Mouse (Mus musculus) Patski (cell line): ENCODE results near the gene Add3. TPM values are rescaled to one million over a fixed set of nuclear protein-coding genes. Genes with fewer than 3 reads are reported as not detected.

Experiments used
- ATAC-seq: fragments of 100-300 bp; one replicate; pipeline ENCODE4 v1.8.0; 2021
- CTCF ChIA-PET: fragments of 350-600 bp; sonication (Branson Sonifier 250); formaldehyde crosslinking; loops from one replicate; lab custom pipeline; 2022; ENCODE audit warnings: inconsistent platforms; lab: Charles Lee
- POLR2A ChIA-PET: fragments of 350-600 bp; sonication (Branson Sonifier 250); formaldehyde crosslinking; loops from one replicate; lab custom pipeline; 2022; ENCODE audit warnings: antibody characterized with exemption, inconsistent platforms; lab: Charles Lee
- DNase-seq: peaks from one replicate; pipeline ENCODE4 v3.0.0-alpha.2; 2011; ENCODE audit warnings: low read depth, low spot score
- H3K27me3 ChIP-seq: fragments of 371-371 bp; one replicate; pipeline ENCODE4 v1.5.1; 2021
- CTCF ChIP-seq: fragments of 100-300 bp; IDR thresholded peaks from one replicate; pipeline ENCODE4 v1.5.1; 2021
- in situ Hi-C: fragments of 300-500 bp; cut with MboI; formaldehyde crosslinking; loops from 3 replicates; pipeline ENCODE4 v1.11.1; 2018; ENCODE audit warnings: low pct_unique_long_range_greater_than_20kb, mixed read lengths
- polyA plus RNA-seq: library from polyadenylated mRNA; unstranded; gene quantifications from one replicate; pipeline ENCODE4 v1.2.3, GENCODE M21; 2021

Add3 gene
- polyA plus RNA-seq = 38.4 TPM

- POLR2A ChIA-PET = interaction anchor here (0.7 kb wide), 1 partner anchor 14 kb away, joined by 4 read pairs; no protein-coding TSS in a partner anchor
- TF ChIP-seq CTCF = no peak
- ATAC-seq (no peak), DNase-seq (no peak)
- peaks cover 4% of the 10 kb centered on the region for H3K27me3 ChIP-seq
- CTCF ChIA-PET = interaction anchor here (1.2 to 1.6 kb wide), 2 partner anchors 86 to 132 kb away, joined by 3 read pairs; no protein-coding TSS in a partner anchor
- in situ Hi-C loops = loop anchor here (5.0 kb wide), 1 partner anchor 103 kb away; no protein-coding TSS in a partner anchor
Measured at GRCm38 (mm10) chr19:53140044-53140803, at the start of gene Add3. Gene Add3 (plus strand): TSS chr19:53140443.

GRCm38 (mm10) chr19:53090677-53091076, 49.6 kb upstream of the Add3 start:
- POLR2A ChIA-PET = no interaction called here
- in situ Hi-C loops = no loop called here
- peaks cover 3% of the 10 kb centered on the region for H3K27me3 ChIP-seq
- TF ChIP-seq CTCF = no peak
- CTCF ChIA-PET = interaction anchor here (1.5 kb wide), 1 partner anchor 13 kb away, joined by 3 read pairs; no protein-coding TSS in a partner anchor
- DNase-seq = no peak
- ATAC-seq = no peak

GRCm38 (mm10) chr19:53092251-53092650, 48.0 kb upstream of the Add3 start:
- ATAC-seq (peak; percentile 21), DNase-seq (no peak)
- H3K27me3 ChIP-seq = peaks cover 12% of the 10 kb centered on the region
- POLR2A ChIA-PET = interaction anchor here (0.7 kb wide), 1 partner anchor 25 kb away, joined by 4 read pairs; no protein-coding TSS in a partner anchor
- TF ChIP-seq CTCF = no peak
- in situ Hi-C loops = no loop called here
- CTCF ChIA-PET = interaction anchor here (1.4 to 1.5 kb wide), 2 partner anchors 9 to 46 kb away, joined by 3 to 4 read pairs; no protein-coding TSS in a partner anchor

GRCm38 (mm10) chr19:53093294-53093693, 46.9 kb upstream of the Add3 start:
- no peak for DNase-seq
- no peak for TF ChIP-seq CTCF
- ChIA-PET CTCF (interaction anchor here (1.0 to 1.1 kb wide), 2 partner anchors 15 to 190 kb away, joined by 3 read pairs; no protein-coding TSS in a partner anchor), POLR2A (no interaction called here)
- no peak for ATAC-seq
- H3K27me3 ChIP-seq = peaks cover 12% of the 10 kb centered on the region
- in situ Hi-C loops = no loop called here

DNA sequence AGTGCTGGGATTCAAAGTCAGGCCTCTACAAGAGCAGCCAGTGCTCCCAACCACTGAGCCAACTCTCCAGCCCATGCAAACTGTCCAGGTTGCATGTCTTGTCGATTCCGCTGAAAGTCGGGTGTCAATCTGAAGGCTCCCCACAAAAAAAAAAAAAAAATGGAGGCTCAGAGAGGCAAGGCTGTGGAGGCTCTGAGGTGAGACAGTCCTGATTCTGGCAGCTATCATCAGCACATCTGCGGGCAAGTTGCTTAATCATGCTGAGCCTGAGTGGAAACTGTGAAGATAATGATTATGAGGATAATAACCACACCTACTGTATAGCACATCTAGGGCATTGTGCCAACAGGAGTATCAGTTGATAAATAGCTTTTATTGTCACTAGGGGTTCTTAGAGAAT, 45.6 kb upstream of the Add3 start:
- DNase-seq = no peak
- peaks cover 12% of the 10 kb centered on the region for H3K27me3 ChIP-seq
- CTCF ChIA-PET = interaction anchor here (1.0 to 1.2 kb wide), 2 partner anchors 12 to 13 kb away, joined by 3 to 4 read pairs; no protein-coding TSS in a partner anchor
- in situ Hi-C loops = no loop called here
- TF ChIP-seq CTCF = no peak
- POLR2A ChIA-PET = no interaction called here
- ATAC-seq = no peak

DNA sequence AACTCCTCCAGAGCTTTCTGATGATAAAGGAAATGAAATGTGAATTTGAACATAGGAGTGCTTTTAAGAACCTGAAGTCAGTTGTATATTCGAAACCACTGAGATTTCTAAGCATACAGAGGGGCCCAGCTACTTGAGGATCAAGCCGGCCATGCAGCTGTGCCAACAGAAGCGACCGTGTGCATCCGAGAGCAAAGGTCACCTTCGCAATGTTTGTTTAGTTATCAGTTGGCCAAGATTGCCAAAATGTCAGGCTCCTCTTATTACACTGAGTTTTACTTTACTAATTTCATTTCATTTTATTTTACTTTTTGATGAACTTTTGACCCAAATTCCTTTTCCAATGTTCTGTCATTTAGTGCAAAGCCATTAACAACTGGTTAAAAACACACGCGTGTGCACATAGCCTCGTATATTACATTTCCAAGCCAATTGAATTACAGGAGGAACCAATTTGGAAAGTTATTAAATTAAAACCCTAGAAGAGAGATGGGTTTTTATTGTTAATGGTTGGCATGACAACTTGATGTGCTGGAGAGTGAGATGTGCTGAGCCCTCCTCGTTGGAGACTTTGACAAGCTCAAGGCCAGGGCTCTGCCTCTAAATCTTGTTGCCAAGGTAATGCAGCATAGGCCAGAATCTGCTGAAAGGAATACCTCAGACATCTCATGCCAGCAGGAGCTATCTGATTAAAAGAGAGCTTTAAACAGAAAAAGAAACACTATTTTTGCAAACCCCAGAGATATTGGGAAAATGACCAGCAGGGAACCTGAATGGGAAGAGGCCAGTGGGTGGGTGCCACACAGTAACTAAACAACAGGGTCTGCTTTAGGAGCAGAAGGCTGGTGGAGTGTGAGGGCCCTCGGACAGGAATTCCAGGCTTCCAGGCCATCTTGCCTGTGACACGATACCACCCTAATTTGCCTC, 38.6 kb upstream of the Add3 start:
- H3K27me3 ChIP-seq = peaks cover 5% of the 10 kb centered on the region
- TF ChIP-seq CTCF = no peak
- ATAC-seq = no peak
- DNase-seq = no peak
- in situ Hi-C loops = no loop called here
- ChIA-PET CTCF (interaction anchor here (0.8 to 1.7 kb wide), 2 partner anchors 9 to 43 kb away, joined by 3 to 4 read pairs; no protein-coding TSS in a partner anchor), POLR2A (no interaction called here)

- DNase-seq (no peak), ATAC-seq (no peak)
- H3K27me3 ChIP-seq = no peaks in the 10 kb centered on the region
- ChIA-PET POLR2A (no interaction called here), CTCF (no interaction called here)
- TF ChIP-seq CTCF = no peak
- in situ Hi-C loops = no loop called here
Measured at GRCm38 (mm10) chr19:53105374-53106090, 34.7 kb upstream of the Add3 start.

DNA sequence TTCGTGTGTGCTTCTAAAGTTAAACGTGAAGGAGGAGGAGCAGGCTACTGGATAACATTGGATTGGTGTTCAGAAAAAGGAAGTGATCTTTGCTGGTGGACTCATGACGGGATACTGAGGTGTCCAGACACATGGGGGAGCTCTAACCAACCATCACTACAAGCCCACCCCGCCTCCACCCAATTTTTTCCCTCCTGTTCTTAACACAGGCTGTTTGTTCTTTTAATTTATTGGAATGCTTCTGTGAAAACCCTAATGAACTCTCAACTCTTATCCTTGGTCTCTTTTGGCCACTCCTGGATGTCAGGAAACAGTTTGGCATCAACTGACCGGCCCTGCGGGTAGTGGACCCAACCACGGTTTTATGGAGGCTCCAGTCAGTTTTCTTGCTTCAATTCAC, 33.3 kb upstream of the Add3 start:
- DNase-seq = no peak
- ChIA-PET POLR2A (no interaction called here), CTCF (interaction anchor here (1.0 to 1.8 kb wide), 2 partner anchors 12 to 60 kb away, joined by 3 to 4 read pairs; no protein-coding TSS in a partner anchor)
- in situ Hi-C loops = no loop called here
- TF ChIP-seq CTCF = no peak
- H3K27me3 ChIP-seq = no peaks in the 10 kb centered on the region
- no peak for ATAC-seq

GRCm38 (mm10) chr19:53107361-53108247, 32.6 kb upstream of the Add3 start:
- ATAC-seq = no peak
- CTCF ChIA-PET = interaction anchor here (1.0 to 1.8 kb wide), 3 partner anchors 13 to 61 kb away, joined by 3 to 4 read pairs (median 4); no protein-coding TSS in a partner anchor
- in situ Hi-C loops = no loop called here
- no peak for DNase-seq
- no peaks in the 10 kb centered on the region for H3K27me3 ChIP-seq
- TF ChIP-seq CTCF = no peak
- POLR2A ChIA-PET = no interaction called here
